Mouse (Mus musculus) monocyte, adult 5-6 weeks (primary cell): ENCODE measurements at regions not wholly inside any gene's neighbourhood (a gene's known extent, or its start where the extent isn't known, plus 50 kb on each side); places are given as distances from the start of the nearest gene placed in this dataset.

Experiments
- ATAC-seq: fragments of 153-309, 156-312 bp; replicated peaks from 2 replicates; pipeline ENCODE4 v1.8.0; 2017; ENCODE audit warnings: mild to moderate bottlenecking; ENCODE audit not compliant: low TSS enrichment, insufficient number of reproducible peaks, severe bottlenecking, poor library complexity, low FRiP score

GRCm38 (mm10) chr14:106327653-106328283, 221.8 kb downstream of the Trim52 start:
- ATAC-seq = no peak

GRCm38 (mm10) chr14:106364767-106365623, 259.0 kb downstream of the Trim52 start:
- ATAC-seq = no peak

GRCm38 (mm10) chr14:106365624-106366118, 259.7 kb downstream of the Trim52 start:
- no peak for ATAC-seq

- no peak for ATAC-seq
Observed at GRCm38 (mm10) chr14:106373451-106373850, 267.5 kb downstream of the Trim52 start.

- ATAC-seq = no peak
Observed at GRCm38 (mm10) chr14:106379645-106380044, 273.6 kb downstream of the Trim52 start.

- ATAC-seq = no peak
Observed at GRCm38 (mm10) chr14:106387671-106388070, 281.7 kb downstream of the Trim52 start.

- ATAC-seq = no peak
Observed at GRCm38 (mm10) chr14:106390546-106390945, 284.5 kb downstream of the Trim52 start.

- ATAC-seq = no peak
Observed at GRCm38 (mm10) chr14:106393978-106394377, 288.0 kb downstream of the Trim52 start.

- ATAC-seq = no peak
Observed at GRCm38 (mm10) chr14:106412917-106413558, 307.0 kb downstream of the Trim52 start.

GRCm38 (mm10) chr14:106424714-106425113, 318.7 kb downstream of the Trim52 start:
- ATAC-seq = no peak

- ATAC-seq = no peak
Observed at GRCm38 (mm10) chr14:106428594-106428993, 322.6 kb downstream of the Trim52 start.

- ATAC-seq = no peak
Observed at GRCm38 (mm10) chr14:106439282-106439681, 333.3 kb downstream of the Trim52 start.

- ATAC-seq = no peak
Observed at GRCm38 (mm10) chr14:106489074-106489473, 383.1 kb downstream of the Trim52 start.

GRCm38 (mm10) chr14:106491389-106491788, 385.4 kb downstream of the Trim52 start:
- ATAC-seq = no peak

- ATAC-seq = no peak
Observed at GRCm38 (mm10) chr14:106500344-106501135, 394.5 kb downstream of the Trim52 start.

- ATAC-seq = no peak
Observed at GRCm38 (mm10) chr14:106506921-106507320, 400.9 kb downstream of the Trim52 start.

- no peak for ATAC-seq
Observed at GRCm38 (mm10) chr14:106518552-106519358, 412.8 kb downstream of the Trim52 start.

GRCm38 (mm10) chr14:106520808-106521207, 414.8 kb downstream of the Trim52 start:
- ATAC-seq = no peak
